Comparison of ENCODE assay signal across 8 mouse cellular contexts in the genomic region with DNA sequence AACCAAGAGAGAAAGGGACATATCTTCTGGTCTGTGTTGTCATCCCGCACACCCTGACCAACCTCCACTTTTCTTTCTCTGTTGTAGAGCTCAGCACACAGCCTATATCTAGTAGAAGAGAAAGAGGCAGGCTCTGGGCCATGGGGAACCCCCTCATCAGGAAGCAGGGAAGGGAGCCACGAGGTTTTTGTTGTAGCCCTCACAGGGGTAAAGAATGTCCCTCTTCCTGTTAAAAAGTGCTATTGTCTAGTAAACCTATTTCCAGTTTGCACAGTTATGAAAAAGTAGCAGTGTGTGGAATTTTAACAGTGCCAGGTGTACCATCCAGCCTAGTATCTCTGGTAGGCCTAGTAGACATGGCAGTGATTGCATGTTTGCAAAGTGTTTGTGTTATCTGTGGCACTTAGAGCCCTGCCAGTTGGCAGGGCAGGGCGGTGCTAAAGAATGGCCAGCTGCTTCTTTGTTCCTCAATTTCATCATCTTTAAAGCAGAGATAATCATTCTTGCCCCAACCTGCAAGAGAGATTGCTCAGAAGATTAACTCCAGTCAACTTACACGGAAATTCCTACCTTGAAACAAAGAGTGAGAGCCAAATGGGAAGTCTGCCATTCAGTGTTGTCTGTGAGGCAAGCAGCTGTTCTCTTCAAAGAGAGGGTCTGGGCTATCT. TPM values are rescaled to one million over a fixed set of nuclear protein-coding genes. Genes with fewer than 3 reads are reported as not detected.
DNase-seq lines count a peak whose midpoint lies in the region; ATAC-seq and TF ChIP-seq lines count a peak whose summit lies in the region.

No protein-coding gene starts in this region.

- WGBS in heart, embryonic 11.5 days (ENCODE audit: insufficient replicate concordance): 69% methylated on average over 4 of the region's 4 CpGs
- 51% methylated on average over 4 of the region's 4 CpGs for WGBS in liver, embryonic 16.5 days (ENCODE audit: insufficient replicate concordance)

- dilution Hi-C loops in CH12.LX (cut with MboI; ENCODE audit: extremely low pct_ligation_motif_present, extremely low pct_unique_long_range_greater_than_20kb, low sequenced_read_pairs): no loop called here

- TF ChIP-seq RAD21 in CH12.LX (IDR thresholded peaks at IDR 0.05; ENCODE audit: low read depth, low read length): no peak

- no peaks in the 10 kb centered on the region for H3K27me3 ChIP-seq in heart, embryonic 11.5 days (ENCODE audit: control insufficient read depth, insufficient read depth, low read length)
- no peaks in the 10 kb centered on the region for H3K27me3 ChIP-seq in CH12.LX (replicated peaks)
- no peaks in the 10 kb centered on the region for H3K27me3 ChIP-seq in liver, embryonic 16.5 days (ENCODE audit: control insufficient read depth, insufficient read depth, low read depth, low read length)

- H3K4me3 ChIP-seq in heart, embryonic 11.5 days (ENCODE audit: low read depth, low read length): no peak overlapping the region
- peak overlapping the region; percentile 69 to 85 (median 74) for H3K4me3 ChIP-seq in CH12.LX (replicated peaks in 1 of 3; ENCODE audit: low read depth in 2 of 3, low read length in 2 of 3, poor library complexity in 1 of 3)
- H3K4me3 ChIP-seq in liver, embryonic 16.5 days (ENCODE audit: low read depth, low read length): no peak overlapping the region

- peak overlapping the region; percentile 87 for H3K4me2 ChIP-seq in heart, embryonic 11.5 days
- H3K4me2 ChIP-seq in CH12.LX (ENCODE audit: insufficient read depth, low read depth, poor library complexity, severe bottlenecking): peak overlapping the region; percentile 96
- peak overlapping the region; percentile 76; the same call in 1 of the 2 replicates for H3K4me2 ChIP-seq in liver, embryonic 16.5 days (ENCODE audit: low read depth, low read length)

- peaks cover 12% of the 10 kb centered on the region for H3K4me1 ChIP-seq in heart, embryonic 11.5 days (ENCODE audit: control insufficient read depth, insufficient read depth, low read length)
- H3K4me1 ChIP-seq in CH12.LX (ENCODE audit: control insufficient read depth in 1 of 2, insufficient read depth in 2 of 2): peaks cover 10 to 37% of the 10 kb centered on the region in 2 experiments
- peaks cover 13% of the 10 kb centered on the region for H3K4me1 ChIP-seq in liver, embryonic 16.5 days (ENCODE audit: control insufficient read depth, low read depth, low read length)

- DNase-seq in heart, postnatal 14 days: no peak
- peak; percentile 39 for DNase-seq in CH12.LX (ENCODE audit: extremely low read depth)
- peak; percentile 97 for DNase-seq in gonadal fat pad, adult 2 months (ENCODE audit: low read depth)
- no peak for DNase-seq in adrenal gland, postnatal 10 days
- no peak for DNase-seq in right cerebral cortex, postnatal 10 days (ENCODE audit: low spot score in 2 of 2)
- no peak for DNase-seq in right cerebral cortex, postnatal 4 days

- peaks cover 7% of the 10 kb centered on the region for H3K79me2 ChIP-seq in CH12.LX (replicated peaks; ENCODE audit: control insufficient read depth, extremely low read depth, insufficient read depth, poor library complexity, severe bottlenecking)

- no peaks in the 10 kb centered on the region for H3K9me3 ChIP-seq in heart, embryonic 11.5 days (replicated peaks; ENCODE audit: control insufficient read depth, low read length)
- no peaks in the 10 kb centered on the region for H3K9me3 ChIP-seq in CH12.LX (replicated peaks; ENCODE audit: low read length)
- no peaks in the 10 kb centered on the region for H3K9me3 ChIP-seq in liver, embryonic 16.5 days (replicated peaks; ENCODE audit: control insufficient read depth, low read length)

- peaks cover 10% of the 10 kb centered on the region; the same call in 1 of the 2 replicates for H3K36me3 ChIP-seq in heart, embryonic 11.5 days (ENCODE audit: control insufficient read depth, insufficient read depth, low read length)
- H3K36me3 ChIP-seq in CH12.LX (replicated peaks in 1 of 2; ENCODE audit: control insufficient read depth in 1 of 2, insufficient read depth in 1 of 2, low read length in 1 of 2): peaks cover 28 to 45% of the 10 kb centered on the region in 2 experiments
- 0 out of 2 replicates have a peak, but pooled peaks cover 7% of the 10 kb centered on the region for H3K36me3 ChIP-seq in liver, embryonic 16.5 days (ENCODE audit: control insufficient read depth, insufficient read depth)

- peak overlapping the region; percentile 93; the same call in 1 of the 2 replicates for H3K9ac ChIP-seq in heart, embryonic 11.5 days (ENCODE audit: low read depth, low read length)
- H3K9ac ChIP-seq in CH12.LX (ENCODE audit: insufficient read depth, low read depth): peak overlapping the region; percentile 73
- no peak overlapping the region; the same call in 1 of the 2 replicates for H3K9ac ChIP-seq in liver, embryonic 16.5 days (ENCODE audit: low read depth, low read length)

- TF ChIP-seq POLR2A in CH12.LX (IDR thresholded peaks at IDR 0.05; ENCODE audit: low read depth, low read length): no peak

- intact Hi-C loops in heart, postnatal 14 days (cut with DNase I): loop anchor here (5.0 kb wide), 2 partner anchors 42 to 43 kb away; a partner anchor contains a TSS

- in situ Hi-C loops in CH12.LX (cut with MboI; ENCODE audit: low pct_ligation_motif_present, low pct_unique_long_range_greater_than_20kb, low sequenced_read_pairs): no loop called here

- no peak for TF ChIP-seq CTCF in CH12.LX (conservative IDR thresholded peaks at IDR 0.05 in 1 of 2, IDR thresholded peaks at IDR 0.05 in 1 of 2; ENCODE audit: low read depth in 2 of 2, low read length in 2 of 2)

- H3K27ac ChIP-seq in heart, embryonic 11.5 days (ENCODE audit: low read depth, low read length): no peak overlapping the region
- H3K27ac ChIP-seq in CH12.LX (ENCODE audit: insufficient read depth, low read depth): no peak overlapping the region
- H3K27ac ChIP-seq in liver, embryonic 16.5 days (ENCODE audit: low read length): no peak overlapping the region

- no peak for TF ChIP-seq EP300 in CH12.LX (IDR thresholded peaks at IDR 0.05; ENCODE audit: low read length)

- no peak for ATAC-seq in heart, embryonic 11.5 days (replicated peaks; ENCODE audit: insufficient number of reproducible peaks, low FRiP score, low TSS enrichment)
- ATAC-seq in liver, embryonic 16.5 days (ENCODE audit: low read depth): no peak

TF ChIP-seq in CH12.LX, 34 proteins besides CTCF, POLR2A, EP300 and RAD21:
- TF ChIP-seq ELF1 (IDR thresholded peaks at IDR 0.05; ENCODE audit: low read depth, low read length) (0 out of 2 replicates have a peak, but pooled peaks have one; percentile 42), MAX (IDR thresholded peaks at IDR 0.05; ENCODE audit: low read length) (peak; percentile 56; the same call in 1 of the 2 replicates), CHD1 (IDR thresholded peaks at IDR 0.05; ENCODE audit: low read depth, low read length) (no peak), SMC3 (IDR thresholded peaks at IDR 0.05; ENCODE audit: low read depth, low read length) (no peak), MXI1 (IDR thresholded peaks at IDR 0.05; ENCODE audit: low read depth, low read length) (peak; percentile 43; the same call in 1 of the 2 replicates), MYC (IDR thresholded peaks at IDR 0.05; ENCODE audit: low read depth, low read length) (peak; percentile 81), GABPA (IDR thresholded peaks at IDR 0.05; ENCODE audit: insufficient replicate concordance, low read depth, low read length) (no peak)

RNA-seq across cellular contexts. Expression of a gene that starts 2.2 kb away (rescaled TPM):
- polyA plus RNA-seq in heart, embryonic 11.5 days (2014; fragmentation: Nextera tagmentation; extraction: Ambion mirVana): 6.0 and 6.8 TPM in 2 replicates
- total RNA-seq in heart, postnatal 14 days (2021): 1 to 10 TPM; 8.5 to 9.1 TPM
- total RNA-seq in CH12.LX (2012; rRNA removed) (15.0 and 16.2 TPM in 2 replicates), CH12.LX (2014; rRNA removed) (10.9 and 12.0 TPM in 2 replicates)
- 14.7 and 15.5 TPM in 2 replicates for polyA plus RNA-seq in CH12.LX (2012; ENCODE audit: insufficient read length, low read depth)
- 6.1 and 7.3 TPM in 2 replicates for polyA plus RNA-seq in gonadal fat pad, adult 2 months (2012; rRNA removed)
- polyA plus RNA-seq in liver, embryonic 16.5 days (2015; fragmentation: Nextera tagmentation; extraction: Ambion mirVana): 2.4 and 2.7 TPM in 2 replicates
- 10 to 100 TPM; 12.0 to 13.8 TPM for total RNA-seq in adrenal gland, postnatal 10 days (2021)

RNA-seq across cellular contexts. Expression of a gene that starts 41.1 kb away (rescaled TPM):
- 6.9 and 7.7 TPM in 2 replicates for polyA plus RNA-seq in heart, embryonic 11.5 days (2014; fragmentation: Nextera tagmentation; extraction: Ambion mirVana)
- total RNA-seq in heart, postnatal 14 days (2021): 10 to 100 TPM; 11.7 to 13.0 TPM
- 5.1 and 5.2 TPM in 2 replicates for total RNA-seq in CH12.LX (2012; rRNA removed)
- total RNA-seq in CH12.LX (2014; rRNA removed): 6.3 TPM in 2 replicates
- 12.1 and 12.3 TPM in 2 replicates for polyA plus RNA-seq in CH12.LX (2012; ENCODE audit: insufficient read length, low read depth)
- polyA plus RNA-seq in gonadal fat pad, adult 2 months (2012; rRNA removed): 9.9 and 10.1 TPM in 2 replicates
- 5.6 and 6.0 TPM in 2 replicates for polyA plus RNA-seq in liver, embryonic 16.5 days (2015; fragmentation: Nextera tagmentation; extraction: Ambion mirVana)
- total RNA-seq in adrenal gland, postnatal 10 days (2021): 10 to 100 TPM; 14.0 to 17.7 TPM

RNA-seq across cellular contexts. Expression of a gene that starts 43.7 kb away (rescaled TPM):
- polyA plus RNA-seq in heart, embryonic 11.5 days (2014; fragmentation: Nextera tagmentation; extraction: Ambion mirVana): 2.8 and 4.0 TPM in 2 replicates
- total RNA-seq in heart, postnatal 14 days (2021): 1 to 10 TPM; 6.7 to 7.0 TPM
- total RNA-seq in CH12.LX (2012; rRNA removed) (1.8 and 2.2 TPM in 2 replicates), CH12.LX (2014; rRNA removed) (1.5 and 1.8 TPM in 2 replicates)
- polyA plus RNA-seq in CH12.LX (2012; ENCODE audit: insufficient read length, low read depth): 4.4 and 4.6 TPM in 2 replicates
- 7.7 and 8.8 TPM in 2 replicates for polyA plus RNA-seq in gonadal fat pad, adult 2 months (2012; rRNA removed)
- polyA plus RNA-seq in liver, embryonic 16.5 days (2015; fragmentation: Nextera tagmentation; extraction: Ambion mirVana): 1.6 and 1.9 TPM in 2 replicates
- 10 to 100 TPM in 1 of 2 experiments, 1 to 10 TPM in 1; 6.7 to 11.8 TPM for total RNA-seq in adrenal gland, postnatal 10 days (2021)

RNA-seq across cellular contexts. Expression of a gene that starts 48.5 kb away (rescaled TPM):
- 1.1 and 1.7 TPM in 2 replicates for polyA plus RNA-seq in heart, embryonic 11.5 days (2014; fragmentation: Nextera tagmentation; extraction: Ambion mirVana)
- under 1 TPM; 0.46 to 0.53 TPM for total RNA-seq in heart, postnatal 14 days (2021)
- total RNA-seq in CH12.LX (2012; rRNA removed): 0.55 and 0.89 TPM in 2 replicates
- 0.30 and 0.36 TPM in 2 replicates for total RNA-seq in CH12.LX (2014; rRNA removed)
- 0.20 and 0.40 TPM in 2 replicates for polyA plus RNA-seq in CH12.LX (2012; ENCODE audit: insufficient read length, low read depth)
- polyA plus RNA-seq in gonadal fat pad, adult 2 months (2012; rRNA removed): 0.35 and 0.57 TPM in 2 replicates
- polyA plus RNA-seq in liver, embryonic 16.5 days (2015; fragmentation: Nextera tagmentation; extraction: Ambion mirVana): 0.37 and 0.40 TPM in 2 replicates
- 1 to 10 TPM in 1 of 2 experiments, under 1 TPM in 1; 0.66 to 2.0 TPM for total RNA-seq in adrenal gland, postnatal 10 days (2021)

Comparison
In these comparisons a context has a peak if more than half of its experiments do, and no peak if none do; other contexts are left out.
1. H3K4me3 ChIP-seq: peak in CH12.LX (3 of 3); none in heart, embryonic 11.5 days (single experiment) and liver, embryonic 16.5 days (single experiment).
2. DNase-seq: peak in CH12.LX (single experiment) and gonadal fat pad, adult 2 months (single experiment); none in heart, postnatal 14 days (0 of 2), adrenal gland, postnatal 10 days (single experiment), right cerebral cortex, postnatal 10 days (0 of 2) and right cerebral cortex, postnatal 4 days (single experiment).
3. Peak in every context shown above with its lines, with median percentiles within 50 percentile points of each other: H3K4me2 ChIP-seq.